Mouse (Mus musculus): ENCODE results near the gene Ccnq.

The Ccnq gene

DNA sequence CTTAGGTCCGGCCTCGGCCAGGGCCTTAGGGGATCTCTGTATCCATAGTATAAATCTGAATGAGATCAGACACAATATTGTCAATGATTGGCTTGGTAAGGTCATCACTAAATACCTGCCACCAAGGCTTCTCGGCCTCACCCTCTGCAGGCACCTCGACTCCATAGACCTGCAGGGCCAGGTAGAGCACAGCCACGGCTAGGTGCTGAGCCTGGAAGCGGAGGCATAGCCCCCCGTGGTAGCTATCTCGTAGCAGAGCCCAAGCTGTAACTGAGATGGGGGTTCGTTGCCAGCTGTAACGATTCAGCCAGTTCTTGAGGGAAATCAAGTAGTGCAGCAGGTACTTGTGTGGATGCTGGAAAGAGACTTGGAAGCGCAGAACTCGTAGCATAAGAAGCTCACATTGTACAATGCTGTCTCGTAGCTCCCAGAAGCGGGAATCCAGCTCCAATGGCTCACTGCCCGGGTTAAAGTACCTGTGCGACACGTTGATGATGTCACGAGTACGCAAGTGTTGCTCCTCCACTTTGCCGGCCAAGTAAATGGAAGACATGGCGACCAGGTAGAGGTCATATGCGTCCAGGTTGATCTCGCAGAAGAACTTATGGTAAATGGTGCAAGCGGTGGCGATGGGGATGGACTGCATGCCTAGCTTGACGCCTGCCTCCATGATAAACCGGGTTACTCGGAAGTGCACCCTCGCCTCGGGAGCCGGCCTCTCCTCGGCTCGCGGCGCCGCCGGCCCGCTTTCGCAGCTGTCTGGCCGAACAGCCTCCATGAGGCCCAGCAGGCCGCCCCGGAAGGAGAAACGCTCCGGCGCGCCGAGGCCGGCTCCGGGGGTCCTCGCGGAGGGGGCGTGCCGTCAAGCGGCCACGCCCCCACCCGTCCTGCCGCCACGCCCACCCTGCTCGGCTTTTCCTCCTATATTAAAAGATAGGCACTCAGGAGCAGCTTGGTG, at the start of gene Ccnq:
Ccnq (minus strand) TSS at position 845 of the 958 bp plus-strand sequence.
- peak; percentile 43 for DNase-seq

- DNase-seq, result no peak
Measured at GRCm38 (mm10) chr11:78801094-78801493, 49.6 kb upstream of the Ccnq start.

DNA sequence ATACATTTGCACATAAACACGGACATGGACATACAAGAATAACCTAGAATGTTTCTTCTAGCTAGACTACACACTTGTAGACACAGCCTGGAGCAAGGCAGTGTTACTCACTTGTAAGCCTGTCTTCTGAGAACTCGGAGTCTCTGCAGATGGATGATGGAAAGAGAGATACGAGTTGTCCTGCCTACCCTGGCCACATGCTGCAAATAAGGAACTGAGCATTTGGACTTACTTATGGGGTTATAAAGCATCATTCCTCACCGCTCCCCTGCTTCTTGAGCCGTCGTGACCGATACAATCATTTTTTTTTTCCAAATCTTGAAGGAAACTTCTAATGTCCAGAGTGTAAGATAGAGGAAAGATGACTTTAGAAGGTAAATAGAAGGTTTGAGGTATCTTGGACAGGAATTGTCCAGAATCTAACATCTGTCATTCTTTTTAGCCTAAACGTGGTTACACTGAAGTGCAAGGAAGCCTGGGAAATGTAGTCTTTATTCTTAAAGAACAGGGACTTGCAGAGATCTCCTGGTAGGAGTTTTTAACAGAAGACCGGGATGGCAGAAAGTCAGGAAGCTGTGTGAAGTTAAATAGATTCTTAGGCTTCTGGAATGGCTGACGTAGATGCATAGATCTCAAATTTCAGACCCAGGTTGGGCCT, 44.7 kb upstream of the Ccnq start:
- no peak for DNase-seq

- no peak for DNase-seq
Measured at GRCm38 (mm10) chr11:78793116-78793515, 41.6 kb upstream of the Ccnq start.

DNA sequence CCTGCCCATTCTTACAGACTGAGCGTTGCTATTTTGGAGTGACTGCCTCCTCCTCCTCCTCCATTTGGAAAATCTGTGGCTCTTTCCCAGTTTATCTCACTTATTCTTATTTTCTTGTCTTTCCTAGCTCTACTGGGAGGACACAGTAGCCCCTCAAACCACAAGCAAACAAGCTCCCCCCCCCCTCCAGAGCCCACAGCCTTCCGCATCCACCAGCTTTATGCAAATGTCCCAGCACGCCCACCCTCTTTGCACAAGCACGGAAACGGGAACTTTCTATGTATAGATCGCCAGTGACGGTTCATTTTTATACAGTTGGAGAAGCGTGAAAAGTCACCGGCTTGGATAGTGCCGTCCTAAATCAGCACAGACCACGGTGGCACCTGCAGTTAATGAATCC, 40.9 kb upstream of the Ccnq start:
- DNase-seq, result no peak

DNA sequence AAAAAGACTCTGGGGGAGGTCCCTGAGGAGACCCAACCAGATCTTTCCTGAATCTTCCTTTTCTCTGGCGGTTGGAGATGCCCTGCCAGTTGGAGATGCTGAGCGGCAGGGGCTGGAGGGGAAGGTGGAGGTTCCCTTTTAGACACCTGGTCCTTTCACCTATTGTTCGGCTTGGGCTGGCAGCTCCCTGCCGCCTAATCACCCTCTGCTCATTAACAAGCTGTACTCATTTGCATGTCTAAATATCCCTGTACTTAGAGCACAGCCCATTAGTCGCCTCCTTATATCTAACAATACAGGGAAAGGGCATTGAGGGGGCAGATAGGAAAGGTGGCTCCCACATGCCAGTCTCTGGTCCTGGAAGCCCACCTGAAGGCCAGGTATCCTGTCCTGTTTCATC, 40.5 kb upstream of the Ccnq start:
- no peak for DNase-seq

- no peak for DNase-seq
Measured at GRCm38 (mm10) chr11:78791582-78791981, 40.1 kb upstream of the Ccnq start.

- DNase-seq, result no peak
Measured at GRCm38 (mm10) chr11:78789370-78790060, 38.0 kb upstream of the Ccnq start.

DNA sequence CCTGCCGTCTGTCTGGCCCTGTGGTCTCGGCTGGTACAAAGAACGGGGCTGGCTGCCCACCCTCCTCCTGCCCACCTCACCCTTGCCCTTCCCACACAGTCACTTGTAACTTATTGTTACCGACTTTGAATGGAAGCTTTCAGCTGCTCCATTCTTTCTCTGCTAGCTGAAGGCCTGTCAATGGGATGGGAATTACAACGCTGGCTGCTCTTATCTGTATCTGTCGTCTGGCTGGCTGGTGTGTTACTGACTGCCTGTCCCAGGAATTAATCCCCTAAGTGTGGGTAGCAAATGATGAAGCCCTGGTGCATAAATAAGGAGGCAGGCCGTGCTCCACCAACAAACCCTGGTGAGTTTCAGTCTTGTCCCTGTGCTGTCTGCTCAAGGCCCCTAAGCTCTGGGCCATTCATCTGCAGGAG, 34.5 kb upstream of the Ccnq start:
- no peak for DNase-seq

- DNase-seq, result no peak
Measured at GRCm38 (mm10) chr11:78782791-78783347, 31.3 kb upstream of the Ccnq start.

DNA sequence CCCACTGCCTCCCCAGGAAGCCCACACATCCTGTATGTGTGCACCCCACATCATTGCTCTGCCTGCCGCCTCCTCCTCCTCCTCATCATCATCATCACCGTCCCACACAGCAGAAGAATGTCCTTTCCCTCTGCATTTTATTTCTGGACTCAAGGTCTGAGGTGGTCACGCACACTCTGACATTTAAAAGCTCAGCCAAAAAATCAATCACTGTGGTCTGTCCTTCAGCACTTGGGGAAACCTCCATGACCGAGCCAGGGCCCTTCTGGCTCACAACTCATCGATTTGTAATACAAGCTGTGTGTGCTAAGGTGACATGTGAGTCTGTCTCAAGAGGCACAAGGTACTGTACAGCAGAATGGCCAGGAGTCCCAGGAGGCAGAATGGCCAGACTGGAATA, 30.8 kb upstream of the Ccnq start:
- no peak for DNase-seq

GRCm38 (mm10) chr11:78780571-78780970, 29.0 kb upstream of the Ccnq start:
- DNase-seq, result no peak

- DNase-seq, result no peak
Measured at GRCm38 (mm10) chr11:78780002-78780401, 28.5 kb upstream of the Ccnq start.

- DNase-seq, result no peak
Measured at GRCm38 (mm10) chr11:78777851-78778680, 26.5 kb upstream of the Ccnq start.

- no peak for DNase-seq
Measured at GRCm38 (mm10) chr11:78771751-78772283, 20.3 kb upstream of the Ccnq start.

DNA sequence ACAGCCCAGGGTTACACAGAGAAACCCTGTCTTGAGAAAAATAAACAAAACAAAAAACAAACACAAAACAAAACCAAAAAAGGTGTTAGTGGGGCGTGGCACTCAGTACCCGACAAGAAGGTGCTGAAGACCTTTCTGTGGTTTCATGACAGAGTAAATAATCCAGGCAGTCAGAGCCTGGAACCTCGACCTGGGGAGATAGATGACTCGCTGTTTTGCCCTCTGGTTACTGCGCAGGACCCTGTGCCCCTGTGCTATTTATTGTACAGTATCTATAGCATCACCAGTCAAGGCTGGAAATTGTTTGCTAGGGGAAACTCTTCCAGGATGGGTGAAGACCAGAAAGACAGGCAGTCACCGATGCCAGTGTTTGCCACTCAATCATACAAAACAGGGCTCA, 18.9 kb upstream of the Ccnq start:
- DNase-seq, result no peak

DNA sequence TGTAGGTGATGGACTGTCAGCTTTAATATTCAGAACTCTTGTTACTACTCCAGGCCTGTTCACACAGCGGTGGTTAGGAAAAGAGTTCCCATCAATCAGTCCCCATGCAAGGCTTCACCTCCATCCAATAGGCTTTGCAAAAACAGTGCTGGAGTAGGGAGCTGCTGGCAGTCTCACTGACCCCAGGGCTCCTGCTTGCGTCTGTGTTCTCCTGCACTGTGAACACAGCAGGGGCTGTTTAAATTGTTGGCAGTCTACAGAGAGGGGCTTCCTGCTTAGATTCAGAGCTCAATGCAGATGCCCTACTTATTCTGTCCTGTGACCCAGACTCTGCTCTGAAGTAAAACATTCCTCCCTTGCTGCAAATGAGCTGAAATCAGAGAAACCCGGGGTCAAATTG, 17.2 kb upstream of the Ccnq start:
- no peak for DNase-seq

GRCm38 (mm10) chr11:78766069-78766830, 14.7 kb upstream of the Ccnq start:
- DNase-seq, result no peak

GRCm38 (mm10) chr11:78764820-78765219, 13.3 kb upstream of the Ccnq start:
- no peak for DNase-seq

- no peak for DNase-seq
Measured at GRCm38 (mm10) chr11:78764304-78764703, 12.8 kb upstream of the Ccnq start.

- no peak for DNase-seq
Measured at GRCm38 (mm10) chr11:78762201-78762600, 10.7 kb upstream of the Ccnq start.

Data from cerebellum, adult 8-10 months (tissue).